Mouse (Mus musculus) c-Kit-positive CD71-positive TER-119-positive erythroid progenitor cells, embryonic 14.5 days (primary cell): ENCODE results near the gene Pdilt.
"Not testable (repeated sequence)": the region's sequence is repeated elsewhere in the genome, so short reads cannot be mapped to it uniquely, and the experiment has no call there.

Source experiments
- DNase-seq: peaks from one replicate; pipeline ENCODE4 v3.0.0-alpha.2; 2013; ENCODE audit warnings: low spot score

The Pdilt gene

DNA sequence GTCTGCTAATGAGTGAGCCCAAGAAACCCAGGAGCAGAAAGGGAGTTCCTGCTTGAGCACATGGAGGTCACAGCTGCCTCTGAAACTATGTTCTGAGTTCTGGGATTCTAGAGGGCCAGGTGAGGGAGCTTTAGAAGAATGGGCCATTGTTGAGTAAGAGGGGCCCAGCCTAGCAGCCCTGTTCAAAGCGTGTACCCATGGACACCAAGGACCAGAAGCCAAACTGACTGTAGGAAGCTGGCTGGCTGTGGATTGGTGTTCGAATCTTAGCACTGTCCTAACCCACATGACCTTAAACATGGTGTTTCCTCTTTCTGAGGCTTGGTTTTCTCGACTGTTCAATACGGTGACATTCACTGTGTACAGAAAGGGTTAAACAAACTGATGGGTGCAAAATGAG, at the start of gene Pdilt:
TSS of gene Pdilt (minus strand) at position 101 of the 400 bp plus-strand sequence.
- DNase-seq: no peak

DNA sequence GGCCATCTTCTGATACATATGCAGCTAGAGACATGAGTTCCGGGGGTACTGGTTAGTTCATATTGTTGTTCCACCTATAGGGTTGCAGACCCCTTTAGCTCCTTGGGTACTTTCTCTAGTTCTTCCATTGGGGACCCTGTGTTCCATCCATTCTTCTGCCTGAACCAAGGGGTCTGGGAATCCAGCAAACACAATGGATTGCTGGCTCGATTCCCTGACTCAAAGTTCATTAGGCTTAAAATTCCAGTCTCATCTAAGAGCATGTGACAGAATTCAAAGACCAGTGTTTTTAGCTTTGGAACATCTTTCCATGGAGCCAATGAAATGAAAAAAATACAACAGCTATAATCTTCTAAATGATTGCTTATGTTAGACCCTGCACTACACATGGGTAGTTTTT, 39.2 kb upstream of the Pdilt start:
- not testable (repeated sequence) for DNase-seq

DNA sequence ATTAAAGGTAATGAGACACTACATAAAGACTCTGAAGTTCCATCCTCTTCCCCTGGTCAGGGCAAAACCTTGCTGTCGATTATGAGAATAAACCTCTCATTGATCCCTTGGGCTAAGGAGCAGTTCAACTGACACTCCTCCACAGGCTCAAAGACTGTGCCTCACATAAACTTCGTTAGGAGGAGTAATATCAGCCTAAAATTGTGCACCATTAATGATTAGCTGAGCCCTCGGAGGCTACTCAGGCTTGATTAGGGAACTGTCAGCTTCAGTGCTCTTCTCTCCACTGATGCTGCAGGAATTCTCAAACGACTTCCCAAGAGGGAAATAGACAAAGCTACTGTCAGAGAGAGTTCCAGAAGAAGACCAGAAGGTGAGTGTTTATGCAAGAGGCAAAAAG, 38.2 kb upstream of the Pdilt start:
- no peak for DNase-seq

DNA sequence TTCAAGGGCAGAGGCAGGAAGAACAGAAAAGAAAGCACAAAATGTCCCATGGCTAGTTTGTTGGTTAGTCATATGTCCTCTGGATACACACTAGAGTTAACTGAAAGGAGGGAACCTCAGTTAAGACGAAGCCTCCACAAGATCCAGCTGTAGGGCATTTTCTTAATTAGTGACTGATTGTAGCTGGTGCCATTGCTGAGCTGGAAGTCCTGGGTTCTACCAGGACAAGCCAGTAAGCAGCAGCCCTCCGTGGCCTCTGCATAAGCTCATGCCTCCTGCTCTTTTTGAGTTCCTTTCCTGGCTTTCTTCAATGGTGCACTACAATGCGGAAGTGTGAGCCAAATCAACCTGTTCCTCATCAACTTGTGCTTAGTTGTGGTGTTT, 37.2 kb upstream of the Pdilt start:
- no peak for DNase-seq

DNA sequence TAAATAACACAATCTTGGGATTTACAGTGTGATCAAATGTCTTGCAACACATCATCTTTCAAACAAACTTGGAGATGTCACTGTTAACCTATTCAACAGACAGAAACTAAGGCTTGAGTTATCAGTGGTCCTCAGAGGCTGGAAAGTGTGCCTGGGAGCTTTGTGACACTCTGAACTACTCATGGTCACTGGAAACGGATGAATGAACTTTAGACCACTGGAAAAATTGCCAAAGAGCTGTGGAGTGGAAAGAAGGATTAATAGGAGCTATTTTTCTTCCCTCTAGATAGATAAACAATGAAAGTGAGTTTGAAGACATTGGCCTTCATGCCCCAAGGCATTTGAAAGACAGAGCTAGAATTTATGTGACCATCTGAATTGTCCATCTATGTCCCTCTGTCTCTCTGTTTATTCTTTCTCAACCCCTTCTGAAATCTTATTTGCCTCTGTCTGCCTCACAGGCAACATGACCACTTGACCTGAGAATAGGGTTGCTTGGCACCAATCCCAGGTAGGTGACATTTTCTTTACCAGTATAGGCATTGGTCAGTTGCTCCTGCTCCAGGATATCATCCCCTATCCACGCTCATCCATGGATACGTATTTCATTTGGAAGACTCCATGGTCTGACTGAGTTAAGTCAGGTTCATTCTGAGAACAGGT, 36.6 kb upstream of the Pdilt start:
- no peak for DNase-seq

- DNase-seq: no peak
These were observed 30.8 kb upstream of the Pdilt start, which contains the start of gene Acsm2 for GRCm38 (mm10) chr7:119554040-119554439. TSS of gene Acsm2 (plus strand) at chr7:119554340.

GRCm38 (mm10) chr7:119550471-119551222, 27.4 kb upstream of the Pdilt start:
- no peak for DNase-seq

GRCm38 (mm10) chr7:119545572-119545971, 22.3 kb upstream of the Pdilt start:
- DNase-seq: no peak

DNA sequence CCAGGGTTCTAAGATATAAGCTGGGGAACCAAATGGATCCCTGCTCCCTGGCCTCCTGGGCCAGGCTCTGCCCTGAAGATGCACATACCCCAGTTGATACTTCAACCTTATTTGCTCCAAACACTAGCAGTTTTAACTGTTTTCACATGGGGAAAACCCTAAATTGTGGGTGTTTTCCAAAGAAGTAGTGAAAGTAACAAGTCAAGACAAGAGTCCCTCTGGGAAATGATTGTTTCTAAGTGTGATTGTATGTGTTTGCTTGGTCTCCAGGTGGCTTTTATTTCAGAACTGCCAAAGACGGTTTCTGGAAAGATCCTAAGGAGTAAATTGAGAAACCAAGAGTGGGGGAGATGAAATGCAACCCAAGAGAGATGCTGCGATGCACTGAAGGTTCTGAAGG, 19.2 kb upstream of the Pdilt start:
- no peak for DNase-seq

DNA sequence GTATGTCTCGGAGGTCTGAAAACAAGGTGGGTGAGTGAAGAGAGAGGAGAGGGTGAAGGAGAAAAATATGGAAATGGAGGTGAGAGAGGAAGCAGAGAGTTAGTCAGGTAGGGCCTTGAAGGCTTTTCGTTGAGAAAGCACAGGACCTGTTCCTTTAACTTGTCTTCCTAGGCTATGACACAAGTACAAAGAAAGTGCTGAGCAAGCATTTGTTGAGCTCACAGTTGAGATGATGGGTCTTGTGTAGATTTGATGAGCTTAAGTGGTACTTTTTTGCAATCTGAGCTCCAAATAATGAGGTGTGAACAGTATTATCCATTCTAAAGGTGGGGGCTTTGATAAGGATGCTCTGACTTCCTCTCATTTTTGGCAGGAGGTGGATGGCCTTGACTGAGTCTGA, 11.1 kb upstream of the Pdilt start:
- no peak for DNase-seq

DNA sequence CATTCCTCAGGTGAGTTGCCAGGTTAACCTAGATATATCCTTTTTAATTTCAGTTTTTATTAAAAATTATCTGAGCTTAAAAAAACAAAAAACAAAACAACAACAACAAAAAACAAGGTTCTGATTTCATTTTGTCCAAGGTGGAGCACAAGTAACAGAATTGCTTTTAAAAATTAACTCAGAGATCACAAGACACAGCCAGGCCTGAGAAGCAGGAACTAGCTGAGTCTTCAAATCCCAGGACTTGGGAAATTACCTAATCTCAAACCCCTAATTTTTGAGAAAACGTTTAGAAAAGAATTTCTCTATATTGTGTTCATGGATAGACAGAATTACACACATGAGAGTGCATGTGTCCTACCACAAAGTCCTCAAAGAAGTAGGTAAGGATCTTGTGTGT, 9.6 kb upstream of the Pdilt start:
- no peak for DNase-seq

- no peak for DNase-seq
These were observed 5.3 kb upstream of the Pdilt start for GRCm38 (mm10) chr7:119528617-119529016.

GRCm38 (mm10) chr7:119527548-119527947, 4.3 kb upstream of the Pdilt start:
- no peak for DNase-seq

GRCm38 (mm10) chr7:119527135-119527534, 3.8 kb upstream of the Pdilt start:
- DNase-seq: no peak

- no peak for DNase-seq
These were observed 3.2 kb upstream of the Pdilt start for GRCm38 (mm10) chr7:119526486-119526885.

DNA sequence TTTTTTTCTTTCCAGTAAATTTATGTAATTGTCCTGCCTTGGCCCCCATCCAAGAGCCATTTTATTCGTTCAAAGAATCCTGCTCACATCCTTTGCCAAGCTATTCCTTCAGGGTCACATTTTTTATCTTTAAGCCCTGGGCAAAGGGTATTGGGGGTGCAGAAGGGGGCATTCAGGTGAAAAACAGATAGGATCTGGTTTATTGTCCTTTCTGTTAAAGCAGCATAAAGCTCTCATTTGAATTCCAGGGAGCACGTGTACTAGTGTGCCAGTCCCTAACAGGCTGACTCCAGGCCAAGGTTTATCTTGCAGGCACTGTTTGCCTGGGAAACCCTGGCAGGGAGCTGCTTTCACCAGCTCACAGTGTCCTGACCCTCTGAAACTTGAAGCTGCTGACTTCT, 2.6 kb upstream of the Pdilt start:
- DNase-seq: no peak

DNA sequence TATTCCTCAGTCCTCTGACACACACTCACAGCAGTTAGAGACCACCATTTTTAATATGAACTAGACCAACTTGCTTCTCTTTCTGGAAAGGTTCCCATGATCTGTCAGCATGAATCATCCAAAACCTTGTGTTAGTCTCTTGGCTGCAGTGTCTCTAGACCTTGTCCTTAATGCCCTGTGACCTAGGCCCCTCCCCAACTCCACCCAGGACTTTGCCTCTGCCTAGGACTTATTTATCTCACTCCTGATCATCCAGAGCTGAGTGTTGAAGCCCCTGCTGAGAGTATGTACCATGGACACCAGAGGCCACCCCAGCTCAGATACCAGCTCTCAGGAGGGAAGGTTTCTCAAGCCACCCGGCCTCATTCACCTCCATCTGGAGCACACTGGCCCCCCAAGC, 904 bp downstream of the Pdilt start:
- no peak for DNase-seq

DNA sequence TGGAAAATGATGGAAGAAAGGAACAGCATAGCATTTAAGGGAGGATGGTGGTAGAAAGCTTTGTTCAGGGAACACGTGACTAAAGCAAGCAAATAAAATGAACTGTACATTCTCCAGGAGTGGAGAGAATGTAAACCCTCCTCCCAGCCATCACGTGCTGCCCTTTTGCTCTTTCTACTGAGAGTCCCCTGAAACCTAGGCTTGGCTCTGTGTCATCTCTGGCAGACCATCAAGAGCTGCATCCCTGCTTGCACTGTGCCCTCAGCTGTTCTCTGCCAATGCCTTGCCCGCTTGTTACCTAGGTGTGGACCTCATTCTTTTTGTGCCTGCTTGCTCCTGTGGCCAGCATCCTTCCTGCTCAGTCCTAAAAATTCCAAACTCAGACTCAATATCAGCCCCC, 1.5 kb downstream of the Pdilt start:
- DNase-seq: no peak

DNA sequence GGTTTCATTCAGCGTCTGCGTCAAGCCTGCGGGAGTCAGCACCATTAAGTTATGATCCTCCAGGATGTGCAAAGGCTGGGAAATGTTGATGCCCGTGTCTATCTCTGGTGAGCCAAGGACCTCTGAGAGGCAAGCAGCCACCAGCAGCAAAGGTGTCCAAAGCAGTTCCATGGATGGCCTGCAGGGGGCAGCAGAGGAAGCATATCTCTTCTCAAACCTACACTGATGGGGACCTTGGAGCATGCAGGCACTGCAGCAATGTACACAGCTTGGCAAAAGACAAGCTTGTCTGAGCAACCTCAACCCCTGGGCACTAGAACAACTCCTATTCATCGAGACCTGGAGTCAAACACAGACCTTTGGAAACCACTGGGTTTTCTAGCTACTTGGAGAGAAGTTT, 3.6 kb downstream of the Pdilt start:
- peak; percentile 40 for DNase-seq

GRCm38 (mm10) chr7:119519163-119519562, 4.1 kb downstream of the Pdilt start, which contains the start of gene Acsm5:
TSS of gene Acsm5 (plus strand) at chr7:119519463.
- DNase-seq: no peak

DNA sequence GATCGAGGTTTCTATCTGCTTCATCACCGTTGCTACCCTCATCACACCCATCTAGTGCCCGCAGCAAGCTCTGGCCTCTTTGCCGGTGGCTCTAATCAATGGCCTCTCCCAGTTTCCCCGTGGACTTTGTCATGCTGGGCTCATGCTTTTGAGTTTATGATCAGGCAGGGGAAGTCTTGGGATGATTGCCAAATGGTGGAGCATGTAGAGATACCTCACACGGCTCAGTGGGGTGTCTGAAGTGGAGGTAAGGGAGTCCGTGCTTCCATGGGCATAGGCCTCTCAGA, 7.1 kb downstream of the Pdilt start:
- no peak for DNase-seq

- peak; percentile 34 for DNase-seq
These were observed 7.6 kb downstream of the Pdilt start for GRCm38 (mm10) chr7:119515492-119516271.

GRCm38 (mm10) chr7:119513056-119513455, 10.2 kb downstream of the Pdilt start:
- peak; percentile 16 for DNase-seq
